9 mouse cellular contexts compared by ENCODE assay signal in the genomic region with DNA sequence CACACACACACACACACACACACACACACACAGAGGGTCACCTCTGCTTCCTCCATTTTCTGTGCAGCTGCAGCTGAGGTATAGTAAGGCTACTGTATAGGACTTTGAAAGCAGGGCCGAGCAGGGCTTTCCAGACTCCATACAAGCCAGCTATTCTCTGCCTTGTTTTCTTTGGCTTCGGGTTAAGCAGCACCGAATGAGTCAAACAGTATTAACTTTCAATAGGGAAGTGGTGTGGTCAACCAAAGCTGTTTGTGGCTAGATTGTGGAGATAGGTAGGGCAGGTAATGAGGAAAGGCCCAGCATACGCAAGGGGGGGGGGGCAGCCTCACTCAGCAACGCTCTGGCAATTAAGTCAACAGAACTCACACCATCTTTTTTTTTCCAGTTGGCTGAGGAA.
DNase-seq lines count a peak whose midpoint lies in the region; ATAC-seq lines count a peak whose summit lies in the region.
"Had no signal": no experiment of that assay in that cellular context is flagged by ENCODE, and none has a peak within 500 bp of the region (broad histone marks: within the 10 kb centered on the region; RNA-seq: fewer than 3 reads in every experiment).

No protein-coding gene starts in this region.

- H3K27ac ChIP-seq in embryonic facial prominence, embryonic 13.5 days, result peak overlapping the region; percentile 86
- H3K27ac ChIP-seq in limb, embryonic 15.5 days, result peak overlapping the region; percentile 72; the same call in 1 of the 2 replicates

- H3K4me3 ChIP-seq in embryonic facial prominence, embryonic 13.5 days, result no peak overlapping the region
- H3K4me3 ChIP-seq in limb, embryonic 15.5 days, result no peak overlapping the region

- no peaks in the 10 kb centered on the region for H3K9me3 ChIP-seq in embryonic facial prominence, embryonic 13.5 days
- no peaks in the 10 kb centered on the region for H3K9me3 ChIP-seq in limb, embryonic 15.5 days

- no peaks in the 10 kb centered on the region for H3K27me3 ChIP-seq in embryonic facial prominence, embryonic 13.5 days
- no peaks in the 10 kb centered on the region for H3K27me3 ChIP-seq in limb, embryonic 15.5 days

- ATAC-seq in embryonic facial prominence, embryonic 13.5 days (ENCODE audit: insufficient number of reproducible peaks, insufficient read depth, low FRiP score, low TSS enrichment, low read depth), result peak; percentile 64
- ATAC-seq in limb, embryonic 15.5 days (ENCODE audit: insufficient number of reproducible peaks, low FRiP score, low TSS enrichment, low read depth), result peak; percentile 81

- H3K4me1 ChIP-seq in embryonic facial prominence, embryonic 13.5 days, result peaks cover 43% of the 10 kb centered on the region
- peaks cover 20% of the 10 kb centered on the region for H3K4me1 ChIP-seq in limb, embryonic 15.5 days

- peak; percentile 53 for DNase-seq in urinary bladder, postnatal 14 days (ENCODE audit: low spot score)
- no peak for DNase-seq in urinary bladder, adult 2 months (ENCODE audit: low spot score)
- DNase-seq in layer of hippocampus, postnatal 25 days (ENCODE audit: extremely low spot score in 1 of 2, low spot score in 1 of 2), result no peak
- no peak for DNase-seq in right cerebral cortex, postnatal 10 days (ENCODE audit: low spot score in 2 of 2)
- DNase-seq in layer of hippocampus, postnatal 10 days (ENCODE audit: low spot score in 2 of 2), result no peak
- DNase-seq: liver; right cerebral cortex, postnatal 25 days had no signal

- 42% methylated on average over 5 of the region's 5 CpGs for WGBS in embryonic facial prominence, embryonic 13.5 days
- 40% methylated on average over 5 of the region's 5 CpGs for WGBS in limb, embryonic 15.5 days

- no peak overlapping the region for H3K4me2 ChIP-seq in embryonic facial prominence, embryonic 13.5 days
- no peak overlapping the region for H3K4me2 ChIP-seq in limb, embryonic 15.5 days

- no peak overlapping the region for H3K9ac ChIP-seq in embryonic facial prominence, embryonic 13.5 days
- no peak overlapping the region for H3K9ac ChIP-seq in limb, embryonic 15.5 days

- H3K36me3 ChIP-seq in embryonic facial prominence, embryonic 13.5 days, result peaks cover 28% of the 10 kb centered on the region
- 0 out of 2 replicates have a peak, but pooled peaks cover 3% of the 10 kb centered on the region for H3K36me3 ChIP-seq in limb, embryonic 15.5 days
